Mouse (Mus musculus) midbrain, embryonic 14.5 days (tissue): ENCODE results near the gene Ptprb. TPM values are rescaled to one million over a fixed set of nuclear protein-coding genes. Genes with fewer than 3 reads are reported as not detected.
A peak's percentile ranks its signal among the peaks of the same experiment; 100 is the strongest.

ENCODE experiments used
- ATAC-seq: fragments of 200-750 bp; cut with Nextera tagmentation; 2 replicates; pipeline ENCODE4 v1.8.0; 2017; ENCODE audit warnings: moderate number of reproducible peaks, moderate library complexity; ENCODE audit not compliant: low FRiP score, low TSS enrichment
- DNase-seq: peaks from one replicate; pipeline ENCODE4 v3.0.0-alpha.2; 2015
- H3K27ac ChIP-seq: fragments of 300-500 bp; sonication (generic); replicated peaks from 2 replicates; pipeline ENCODE4 v1.5.1; 2014; ENCODE audit warnings: mild to moderate bottlenecking, low read depth, low read length, moderate library complexity
- H3K27me3 ChIP-seq: fragments of 300-500 bp; sonication (generic); 2 replicates; pipeline ENCODE4 v1.6.1; 2014; ENCODE audit warnings: low read length, control low read depth, mixed read lengths; ENCODE audit not compliant: control insufficient read depth, insufficient read depth
- H3K36me3 ChIP-seq: fragments of 300-500 bp; sonication (generic); 2 replicates; pipeline ENCODE4 v1.6.1; 2014; ENCODE audit warnings: low read length, control low read depth; ENCODE audit not compliant: control insufficient read depth, insufficient read depth
- H3K4me1 ChIP-seq: fragments of 300-500 bp; sonication (generic); 2 replicates; pipeline ENCODE4 v1.6.1; 2014; ENCODE audit warnings: mild to moderate bottlenecking, antibody characterized with exemption, low read length, control low read depth; ENCODE audit not compliant: control insufficient read depth, insufficient read depth
- H3K4me2 ChIP-seq: fragments of 300-500 bp; sonication (generic); 2 replicates; pipeline ENCODE4 v1.6.1; 2014; ENCODE audit warnings: mild to moderate bottlenecking, low read length, moderate library complexity
- H3K4me3 ChIP-seq: fragments of 300-500 bp; sonication (generic); replicated peaks from 2 replicates; pipeline ENCODE4 v1.5.1; 2014; ENCODE audit warnings: low read depth, low read length
- H3K9ac ChIP-seq: fragments of 300-500 bp; sonication (generic); replicated peaks from 2 replicates; pipeline ENCODE4 v1.6.1; 2014; ENCODE audit warnings: mild to moderate bottlenecking, low read length, moderate library complexity
- H3K9me3 ChIP-seq: fragments of 300-500 bp; sonication (generic); 2 replicates; pipeline ENCODE4 v1.6.1; 2016; ENCODE audit warnings: low read length, control low read depth, mixed read lengths; ENCODE audit not compliant: control insufficient read depth
- WGBS: fragments of 180-500 bp; shearing (Covaris S2); extraction: QIAGEN DNeasy Blood & Tissue Kit; methylation state at CpG from one replicate; pipeline ENCODE4 v1.1.7; 2014; 5-methylcytosine and 5-hydroxymethylcytosine counted together
- polyA plus RNA-seq: library from polyadenylated mRNA; unstranded; fragments of >200 nt; fragmentation: Nextera tagmentation; extraction: Ambion mirVana; gene quantifications from 2 replicates; pipeline ENCODE4 v1.2.1, GENCODE M21; 2014

Gene Ptprb
- polyA plus RNA-seq, 1 experiment from 2014 or later, result 3.7 TPM

GRCm38 (mm10) chr10:116309460-116309859 lies 34.1 kb downstream of the Ptprb start:
- H3K27me3 ChIP-seq, result no peaks in the 10 kb centered on the region
- no peak overlapping the region for H3K9ac ChIP-seq
- H3K36me3 ChIP-seq, result no peaks in the 10 kb centered on the region
- no peak overlapping the region for H3K4me3 ChIP-seq
- WGBS, result 87% methylated on average over 2 of the region's 2 CpGs
- H3K27ac ChIP-seq, result no peak overlapping the region
- H3K4me1 ChIP-seq, result no peaks in the 10 kb centered on the region
- H3K9me3 ChIP-seq, result no peaks in the 10 kb centered on the region
- ATAC-seq, result no peak
- no peak for DNase-seq
- H3K4me2 ChIP-seq, result no peak overlapping the region

- no peak overlapping the region for H3K9ac ChIP-seq
- H3K9me3 ChIP-seq, result no peaks in the 10 kb centered on the region
- no peak overlapping the region for H3K4me2 ChIP-seq
- no peak overlapping the region for H3K27ac ChIP-seq
- 51% methylated on average over 11 of the region's 11 CpGs for WGBS
- DNase-seq (no peak), ATAC-seq (no peak)
- H3K36me3 ChIP-seq, result no peaks in the 10 kb centered on the region
- H3K4me3 ChIP-seq, result no peak overlapping the region
- H3K27me3 ChIP-seq, result no peaks in the 10 kb centered on the region
- no peaks in the 10 kb centered on the region for H3K4me1 ChIP-seq
These were observed 35.3 kb downstream of the Ptprb start for GRCm38 (mm10) chr10:116310516-116311210.

- DNase-seq (peak; percentile 94), ATAC-seq (no peak)
- H3K9ac ChIP-seq, result no peak overlapping the region
- no peaks in the 10 kb centered on the region for H3K27me3 ChIP-seq
- no peak overlapping the region for H3K4me2 ChIP-seq
- no peaks in the 10 kb centered on the region for H3K36me3 ChIP-seq
- 23% methylated on average over 12 of the region's 12 CpGs for WGBS
- H3K27ac ChIP-seq, result no peak overlapping the region
- no peak overlapping the region for H3K4me3 ChIP-seq
- no peaks in the 10 kb centered on the region for H3K4me1 ChIP-seq
- no peaks in the 10 kb centered on the region for H3K9me3 ChIP-seq
These were observed 43.9 kb downstream of the Ptprb start for GRCm38 (mm10) chr10:116319246-116319645.

- H3K27ac ChIP-seq, result no peak overlapping the region
- H3K36me3 ChIP-seq, result no peaks in the 10 kb centered on the region
- H3K27me3 ChIP-seq, result no peaks in the 10 kb centered on the region
- WGBS, result 8% methylated on average over 5 of the region's 5 CpGs
- ATAC-seq, result no peak
- peaks cover 11% of the 10 kb centered on the region for H3K4me1 ChIP-seq
- no peak for DNase-seq
- no peak overlapping the region for H3K4me3 ChIP-seq
- H3K4me2 ChIP-seq, result no peak overlapping the region
- no peak overlapping the region for H3K9ac ChIP-seq
- H3K9me3 ChIP-seq, result no peaks in the 10 kb centered on the region
These were observed 53.8 kb downstream of the Ptprb start for GRCm38 (mm10) chr10:116329086-116329485.

GRCm38 (mm10) chr10:116330458-116330857 lies 55.1 kb downstream of the Ptprb start:
- DNase-seq, result peak; percentile 97
- Histone ChIP-seq H3K4me2 (peak overlapping the region; percentile 43), H3K27ac (no peak overlapping the region), H3K36me3 (no peaks in the 10 kb centered on the region), H3K9me3 (no peaks in the 10 kb centered on the region), H3K4me1 (peaks cover 11% of the 10 kb centered on the region), H3K9ac (no peak overlapping the region), H3K4me3 (no peak overlapping the region), H3K27me3 (no peaks in the 10 kb centered on the region)
- peak; percentile 48; the same call in 1 of the 2 replicates for ATAC-seq
- 13% methylated on average over 5 of the region's 5 CpGs for WGBS

- DNase-seq, result peak; percentile 21
- H3K27ac ChIP-seq, result no peak overlapping the region
- WGBS, result 22% methylated on average over 23 of the region's 23 CpGs
- 0 out of 2 replicates have a peak overlapping the region, but pooled peaks have one; percentile 10 for H3K4me3 ChIP-seq
- peak overlapping the region; percentile 43 for H3K4me2 ChIP-seq
- no peak overlapping the region for H3K9ac ChIP-seq
- no peak for ATAC-seq
- H3K36me3 ChIP-seq, result no peaks in the 10 kb centered on the region
- H3K4me1 ChIP-seq, result peaks cover 11% of the 10 kb centered on the region
- no peaks in the 10 kb centered on the region for H3K9me3 ChIP-seq
- no peaks in the 10 kb centered on the region for H3K27me3 ChIP-seq
These were observed 55.7 kb downstream of the Ptprb start for GRCm38 (mm10) chr10:116330961-116331510.

- Histone ChIP-seq H3K36me3 (no peaks in the 10 kb centered on the region), H3K9me3 (no peaks in the 10 kb centered on the region), H3K27ac (no peak overlapping the region), H3K4me3 (no peak overlapping the region), H3K27me3 (no peaks in the 10 kb centered on the region), H3K9ac (no peak overlapping the region), H3K4me2 (peak overlapping the region; percentile 4; the same call in 1 of the 2 replicates), H3K4me1 (peaks cover 11% of the 10 kb centered on the region)
- 34% methylated on average over 16 of the region's 16 CpGs for whole genome bisulfite sequencing
- DNase-seq (peak; percentile 44), ATAC-seq (no peak)
These were observed 58.3 kb downstream of the Ptprb start for GRCm38 (mm10) chr10:116333666-116334065.

- Histone ChIP-seq H3K4me3 (no peak overlapping the region), H3K4me2 (no peak overlapping the region), H3K27ac (0 out of 2 replicates have a peak overlapping the region, but pooled peaks have one; percentile 32), H3K9ac (no peak overlapping the region), H3K9me3 (no peaks in the 10 kb centered on the region), H3K27me3 (no peaks in the 10 kb centered on the region), H3K4me1 (peaks cover 11% of the 10 kb centered on the region), H3K36me3 (no peaks in the 10 kb centered on the region)
- no peak for ATAC-seq
- 84% methylated on average over 7 of the region's 7 CpGs for WGBS
- DNase-seq, result no peak
These were observed 58.8 kb downstream of the Ptprb start for GRCm38 (mm10) chr10:116334120-116334519.

GRCm38 (mm10) chr10:116335328-116335727 lies 60.0 kb downstream of the Ptprb start:
- ATAC-seq (no peak), DNase-seq (no peak)
- Histone ChIP-seq H3K4me3 (no peak overlapping the region), H3K27ac (no peak overlapping the region), H3K27me3 (no peaks in the 10 kb centered on the region), H3K4me1 (peaks cover 11% of the 10 kb centered on the region), H3K4me2 (no peak overlapping the region), H3K9me3 (no peaks in the 10 kb centered on the region), H3K9ac (no peak overlapping the region), H3K36me3 (no peaks in the 10 kb centered on the region)
- 87% methylated on average over 7 of the region's 7 CpGs for WGBS
